Mouse (Mus musculus) limb, embryonic 15.5 days (tissue): ENCODE results near the gene Ctf1. TPM values are rescaled to one million over a fixed set of nuclear protein-coding genes. Genes with fewer than 3 reads are reported as not detected.

Source experiments
- ATAC-seq: fragments of 200-750 bp; cut with Nextera tagmentation; 2 replicates; pipeline ENCODE4 v1.8.0; 2017; ENCODE audit warnings: low read depth, moderate TSS enrichment; ENCODE audit not compliant: insufficient number of reproducible peaks, low FRiP score, low TSS enrichment
- H3K27ac ChIP-seq: fragments of 300-500 bp; sonication (generic); 2 replicates; pipeline ENCODE4 v1.5.1; 2015; ENCODE audit warnings: moderate library complexity, mild to moderate bottlenecking, inconsistent platforms
- H3K27me3 ChIP-seq: fragments of 300-500 bp; sonication (generic); 2 replicates; pipeline ENCODE4 v1.6.1; 2015; ENCODE audit warnings: inconsistent platforms
- H3K36me3 ChIP-seq: fragments of 300-500 bp; sonication (generic); 2 replicates; pipeline ENCODE4 v1.6.1; 2015; ENCODE audit warnings: inconsistent platforms
- H3K4me1 ChIP-seq: fragments of 300-500 bp; sonication (generic); 2 replicates; pipeline ENCODE4 v1.6.1; 2015; ENCODE audit warnings: inconsistent platforms
- H3K4me2 ChIP-seq: fragments of 300-500 bp; sonication (generic); 2 replicates; pipeline ENCODE4 v1.6.1; 2015; ENCODE audit warnings: mild to moderate bottlenecking, inconsistent platforms
- H3K4me3 ChIP-seq: fragments of 300-500 bp; sonication (generic); 2 replicates; pipeline ENCODE4 v1.5.1; 2015; ENCODE audit warnings: mild to moderate bottlenecking, inconsistent platforms
- H3K9ac ChIP-seq: fragments of 300-500 bp; sonication (generic); 2 replicates; pipeline ENCODE4 v1.6.1; 2015; ENCODE audit warnings: inconsistent platforms
- H3K9me3 ChIP-seq: fragments of 300-500 bp; sonication (generic); 2 replicates; pipeline ENCODE4 v1.6.1; 2016; ENCODE audit warnings: inconsistent platforms
- WGBS: fragments of 180-500 bp; shearing (Covaris S2); methylation state at CpG from one replicate; pipeline ENCODE4 v1.1.7; 2015; 5-methylcytosine and 5-hydroxymethylcytosine counted together
- polyA plus RNA-seq: library from polyadenylated mRNA; unstranded; fragments of >200 nt; fragmentation: Nextera tagmentation; extraction: Ambion mirVana; gene quantifications from 2 replicates; pipeline ENCODE4 v1.2.1, GENCODE M21; 2015

Gene Ctf1
- polyA plus RNA-seq, 1 experiment from 2014 or later = 28.7 TPM

DNA sequence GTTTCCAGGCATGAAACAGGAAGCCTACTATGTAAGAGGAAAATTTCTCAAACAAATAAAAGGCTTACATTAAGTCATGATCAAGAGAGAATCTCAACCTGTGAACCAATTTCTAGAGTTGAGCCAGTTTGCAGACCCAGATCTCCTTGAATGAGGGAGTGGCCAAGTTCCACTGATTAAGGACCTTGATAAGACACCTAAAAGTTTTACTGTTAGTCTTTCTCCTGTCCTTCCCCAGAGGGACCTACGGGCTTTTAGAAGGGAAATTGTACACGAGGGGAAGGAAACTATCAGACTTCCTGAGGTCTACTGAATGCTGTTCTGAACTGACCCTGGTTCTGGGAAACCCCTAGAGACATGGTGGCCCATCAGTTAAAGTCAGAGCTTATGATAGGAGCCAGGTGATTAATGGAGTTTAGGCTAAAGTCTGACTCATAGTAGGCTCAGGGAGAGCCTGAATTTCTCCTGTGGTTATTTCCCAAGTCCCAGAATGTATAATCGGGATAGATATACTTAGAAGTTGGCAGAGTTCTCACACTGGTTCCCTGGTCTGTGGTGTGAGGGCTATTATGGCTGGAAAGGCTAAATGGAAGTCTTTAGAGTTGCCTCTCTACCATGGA is 11.7 kb upstream of the Ctf1 start:
- Histone ChIP-seq H3K9me3 (no peaks in the 10 kb centered on the region), H3K4me1 (0 out of 2 replicates have a peak, but pooled peaks cover 4% of the 10 kb centered on the region), H3K4me3 (no peak overlapping the region), H3K27ac (no peak overlapping the region), H3K9ac (no peak overlapping the region), H3K4me2 (no peak overlapping the region), H3K36me3 (peaks cover 61% of the 10 kb centered on the region), H3K27me3 (no peaks in the 10 kb centered on the region)
- no peak for ATAC-seq
- WGBS = 78% methylated on average over 3 of the region's 3 CpGs

- peaks cover 23% of the 10 kb centered on the region for H3K4me1 ChIP-seq
- no peaks in the 10 kb centered on the region for H3K27me3 ChIP-seq
- H3K27ac ChIP-seq = no peak overlapping the region
- H3K4me3 ChIP-seq = no peak overlapping the region
- peaks cover 73% of the 10 kb centered on the region for H3K36me3 ChIP-seq
- no peak overlapping the region for H3K4me2 ChIP-seq
- H3K9ac ChIP-seq = no peak overlapping the region
- no peak for ATAC-seq
- no peaks in the 10 kb centered on the region for H3K9me3 ChIP-seq
- WGBS = 93% methylated on average over 8 of the region's 8 CpGs
Measured at GRCm38 (mm10) chr7:127703561-127704178, 8.9 kb upstream of the Ctf1 start.

- Histone ChIP-seq H3K4me1 (peaks cover 31% of the 10 kb centered on the region), H3K27me3 (no peaks in the 10 kb centered on the region), H3K9ac (no peak overlapping the region), H3K4me2 (no peak overlapping the region), H3K9me3 (no peaks in the 10 kb centered on the region), H3K4me3 (no peak overlapping the region), H3K36me3 (peaks cover 67% of the 10 kb centered on the region), H3K27ac (no peak overlapping the region)
- no peak for ATAC-seq
- 82% methylated on average over 6 of the region's 6 CpGs for WGBS
Measured at GRCm38 (mm10) chr7:127704598-127704997, 7.9 kb upstream of the Ctf1 start.

DNA sequence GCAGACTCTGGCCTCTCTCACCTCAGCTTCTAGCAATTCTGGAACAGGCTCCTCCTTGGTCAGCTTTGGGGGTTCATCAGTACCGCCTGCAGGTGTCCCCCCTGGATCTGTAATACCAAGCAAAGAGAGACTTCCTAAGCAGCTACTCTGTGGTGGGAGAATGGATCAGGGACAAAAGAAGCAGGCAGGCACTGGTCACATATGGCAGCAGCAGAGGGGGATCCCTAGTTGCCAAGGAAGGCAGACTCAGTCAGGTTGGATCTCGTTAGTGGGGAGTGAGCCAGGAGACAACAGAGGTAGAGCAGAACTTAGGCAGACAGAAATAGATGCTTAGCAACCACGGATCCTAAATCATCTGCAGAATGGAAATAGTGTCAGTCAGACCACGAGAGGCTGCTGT is 6.8 kb upstream of the Ctf1 start:
- ATAC-seq = no peak
- no peaks in the 10 kb centered on the region for H3K27me3 ChIP-seq
- no peak overlapping the region for H3K27ac ChIP-seq
- H3K4me3 ChIP-seq = no peak overlapping the region
- peaks cover 56% of the 10 kb centered on the region for H3K36me3 ChIP-seq
- H3K4me1 ChIP-seq = peaks cover 33% of the 10 kb centered on the region
- no peak overlapping the region for H3K9ac ChIP-seq
- WGBS = 69% methylated on average over 4 of the region's 4 CpGs
- no peak overlapping the region for H3K4me2 ChIP-seq
- no peaks in the 10 kb centered on the region for H3K9me3 ChIP-seq

DNA sequence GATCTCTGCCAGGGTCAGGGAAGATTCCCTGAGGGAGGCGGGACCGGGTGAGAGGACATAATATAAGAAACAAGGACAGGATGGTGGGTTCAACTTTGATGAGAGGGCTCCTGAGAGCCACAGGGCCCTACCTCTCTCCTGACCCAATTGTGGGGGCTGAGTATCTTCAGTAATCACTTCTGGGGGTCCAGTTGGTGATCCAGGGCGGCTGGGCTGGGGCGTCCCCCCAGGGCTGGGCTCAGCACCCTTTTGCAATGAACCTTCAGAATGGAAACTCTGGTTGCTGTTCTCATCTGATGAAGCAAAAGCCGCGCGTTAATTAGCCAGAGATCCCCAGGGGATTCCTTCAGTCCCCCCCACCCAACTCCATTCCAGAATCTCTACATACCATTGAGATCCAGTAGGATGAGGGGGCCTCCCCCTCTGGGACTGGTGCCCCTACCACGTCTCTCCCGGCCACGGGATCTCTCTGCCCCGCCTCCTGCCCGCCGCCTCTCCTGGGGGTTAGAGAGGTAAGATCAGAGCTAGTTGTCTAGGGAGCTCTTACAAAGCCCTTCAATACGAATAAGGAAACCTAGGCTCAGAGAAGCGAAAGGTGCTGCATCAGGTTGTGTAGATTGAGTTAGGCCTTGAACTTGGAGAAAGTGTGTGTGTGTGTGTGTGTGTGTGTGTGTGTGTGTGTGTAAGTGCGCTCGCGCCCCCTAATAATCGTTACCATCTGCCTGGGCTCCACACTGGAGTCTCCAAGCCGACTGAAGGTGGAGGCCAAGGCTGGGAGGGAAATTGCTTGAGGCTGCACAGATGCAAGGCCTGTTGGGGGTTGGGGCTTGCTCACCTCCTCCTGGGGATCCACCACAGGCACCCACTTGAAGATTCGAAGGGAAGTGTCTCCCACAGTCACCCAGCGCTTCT is 5.2 kb upstream of the Ctf1 start:
- no peaks in the 10 kb centered on the region for H3K9me3 ChIP-seq
- peak overlapping the region; percentile 99 for H3K27ac ChIP-seq
- peak overlapping the region; percentile 83 for H3K9ac ChIP-seq
- no peak for ATAC-seq
- H3K4me1 ChIP-seq = peaks cover 49% of the 10 kb centered on the region
- peak overlapping the region; percentile 80 for H3K4me3 ChIP-seq
- 14% methylated on average over 22 of the region's 22 CpGs for WGBS
- peak overlapping the region; percentile 82 for H3K4me2 ChIP-seq
- H3K36me3 ChIP-seq = peaks cover 45% of the 10 kb centered on the region
- no peaks in the 10 kb centered on the region for H3K27me3 ChIP-seq

- Histone ChIP-seq H3K4me2 (peak overlapping the region; percentile 82), H3K9me3 (no peaks in the 10 kb centered on the region), H3K27ac (peak overlapping the region; percentile 99), H3K4me1 (peaks cover 49% of the 10 kb centered on the region), H3K4me3 (peak overlapping the region; percentile 80), H3K36me3 (peaks cover 41% of the 10 kb centered on the region), H3K27me3 (no peaks in the 10 kb centered on the region), H3K9ac (peak overlapping the region; percentile 83)
- no peak for ATAC-seq
- WGBS = 0% methylated on average over 5 of the region's 5 CpGs
Measured at GRCm38 (mm10) chr7:127707957-127708206, 4.7 kb upstream of the Ctf1 start.

DNA sequence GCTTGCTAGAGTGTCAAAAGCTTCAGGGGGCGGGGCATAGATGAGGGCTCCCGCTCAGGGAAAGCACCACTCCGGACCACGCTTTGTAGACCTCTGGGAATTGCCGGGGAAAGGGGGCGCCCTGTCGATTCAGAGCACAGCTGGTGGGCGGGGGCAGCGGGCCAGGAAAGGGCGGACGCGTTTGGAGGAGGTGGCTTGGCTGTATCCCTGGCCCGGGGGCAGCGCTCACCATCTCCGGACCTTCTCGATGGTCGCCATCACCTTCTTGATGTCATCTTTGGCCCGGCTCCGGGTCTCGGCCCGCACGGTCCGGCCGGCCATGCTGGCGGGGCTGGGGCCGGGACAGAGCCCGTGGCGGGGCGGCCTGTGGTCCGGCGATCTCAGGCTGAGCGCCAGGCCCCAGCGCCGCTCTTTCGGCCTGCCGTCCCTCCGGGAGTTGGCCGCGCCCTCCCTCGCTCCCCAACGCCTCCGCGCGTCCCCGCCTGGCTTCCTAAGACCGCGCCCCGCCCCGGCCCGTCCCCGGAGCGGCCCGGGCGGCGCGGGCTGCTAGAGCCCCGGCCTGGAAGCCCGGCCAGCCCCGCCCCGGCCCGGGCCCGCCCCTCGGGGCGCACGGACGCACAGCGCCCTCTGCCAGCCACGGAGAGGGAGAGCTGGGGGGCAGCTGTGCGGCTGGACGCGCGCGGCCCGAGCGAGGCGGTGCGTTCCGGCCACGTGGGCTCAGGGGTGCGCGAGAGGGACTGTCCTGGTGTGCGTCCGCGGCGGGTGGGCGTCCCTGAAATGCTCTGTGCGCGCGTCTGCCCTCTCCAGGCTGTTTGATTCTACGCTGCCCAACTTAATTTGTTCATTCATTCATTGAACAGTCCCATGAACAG is 4.1 kb upstream of the Ctf1 start, which contains the start of gene Bcl7c:
TSS of gene Bcl7c (minus strand) at position 727 of the 872 bp plus-strand sequence.
- WGBS = under 1% methylated on average over 78 of the region's 90 CpGs

GRCm38 (mm10) chr7:127709261-127709979 is 3.1 kb upstream of the Ctf1 start:
- H3K9ac ChIP-seq = 0 out of 2 replicates have a peak overlapping the region, but pooled peaks have one; percentile 83
- H3K4me2 ChIP-seq = peak overlapping the region; percentile 82
- H3K4me1 ChIP-seq = peaks cover 57% of the 10 kb centered on the region
- peak overlapping the region; percentile 99 for H3K27ac ChIP-seq
- H3K36me3 ChIP-seq = peaks cover 26% of the 10 kb centered on the region
- no peaks in the 10 kb centered on the region for H3K9me3 ChIP-seq
- peak overlapping the region; percentile 80 for H3K4me3 ChIP-seq
- ATAC-seq = no peak
- WGBS = 74% methylated on average over 5 of the region's 5 CpGs
- no peaks in the 10 kb centered on the region for H3K27me3 ChIP-seq

More for the DNA sequence above, 4.1 kb upstream of the Ctf1 start, which contains the start of gene Bcl7c:
- Histone ChIP-seq H3K27ac (peak within 1 kb of the TSS; percentile 99), H3K4me3 (peak within 1 kb of the TSS; percentile 80), H3K4me2 (peak within 1 kb of the TSS; percentile 82), H3K9ac (peak within 1 kb of the TSS; percentile 83), H3K9me3 (no peaks in the 10 kb centered on the region), H3K27me3 (no peaks in the 10 kb centered on the region), H3K4me1 (peaks cover 52% of the 10 kb centered on the region), H3K36me3 (peaks cover 36% of the 10 kb centered on the region)
- ATAC-seq = peak; percentile 81

DNA sequence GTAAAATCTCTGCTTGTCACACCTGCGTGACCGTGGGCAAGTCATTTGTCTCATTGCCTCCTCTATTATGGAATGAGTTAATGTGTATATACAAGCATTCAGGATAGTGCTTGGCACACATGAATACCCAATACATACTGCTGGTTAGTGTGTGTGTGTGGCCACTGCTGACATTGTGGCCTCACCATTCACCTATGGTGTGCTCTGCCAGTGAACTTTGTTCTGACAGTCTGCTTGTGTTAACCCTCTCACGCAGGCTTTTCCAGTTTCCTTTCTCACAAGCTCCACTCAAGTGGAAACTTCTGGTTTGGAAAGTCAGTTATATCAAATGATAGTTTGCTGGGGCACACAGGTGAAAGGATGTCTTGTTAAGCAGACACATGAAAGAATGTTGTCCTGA is 1.5 kb upstream of the Ctf1 start:
- WGBS = 86% methylated on average over 3 of the region's 3 CpGs
- no peak overlapping the region for H3K4me2 ChIP-seq

DNA sequence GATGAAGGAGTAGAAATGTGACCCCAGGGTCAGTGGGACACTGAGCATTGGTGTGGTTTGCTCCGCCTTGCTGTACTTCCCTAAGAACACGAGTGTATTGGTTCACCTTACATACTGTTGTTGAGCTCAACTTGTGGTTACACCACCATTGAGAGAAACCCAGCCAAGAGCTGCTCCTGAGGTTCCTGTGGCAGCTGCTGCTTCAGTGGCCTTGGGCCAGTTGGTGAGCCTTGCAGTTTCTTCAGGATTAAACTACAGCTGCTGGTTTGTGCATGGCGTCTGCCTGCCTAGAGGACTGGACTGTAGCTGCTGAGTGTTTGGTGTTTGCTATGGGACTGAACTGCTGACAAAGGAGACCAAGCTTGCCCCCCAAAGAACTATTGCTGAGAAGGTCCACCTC is 1.1 kb upstream of the Ctf1 start:
- H3K36me3 ChIP-seq = peaks cover 20% of the 10 kb centered on the region
- peak overlapping the region; percentile 60 for H3K4me2 ChIP-seq
- no peak overlapping the region for H3K4me3 ChIP-seq
- no peaks in the 10 kb centered on the region for H3K9me3 ChIP-seq
- no peak for ATAC-seq
- no peak overlapping the region for H3K9ac ChIP-seq
- 46% methylated on average over 3 of the region's 3 CpGs for WGBS
- peaks cover 56% of the 10 kb centered on the region for H3K4me1 ChIP-seq
- peak overlapping the region; percentile 99 for H3K27ac ChIP-seq
- no peaks in the 10 kb centered on the region for H3K27me3 ChIP-seq

More for the DNA sequence above, 1.5 kb upstream of the Ctf1 start:
- ATAC-seq = no peak
- peak overlapping the region; percentile 99 for H3K27ac ChIP-seq
- H3K27me3 ChIP-seq = no peaks in the 10 kb centered on the region
- H3K9me3 ChIP-seq = no peaks in the 10 kb centered on the region
- peaks cover 22% of the 10 kb centered on the region for H3K36me3 ChIP-seq
- no peak overlapping the region for H3K4me3 ChIP-seq
- no peak overlapping the region for H3K9ac ChIP-seq
- peaks cover 58% of the 10 kb centered on the region for H3K4me1 ChIP-seq

DNA sequence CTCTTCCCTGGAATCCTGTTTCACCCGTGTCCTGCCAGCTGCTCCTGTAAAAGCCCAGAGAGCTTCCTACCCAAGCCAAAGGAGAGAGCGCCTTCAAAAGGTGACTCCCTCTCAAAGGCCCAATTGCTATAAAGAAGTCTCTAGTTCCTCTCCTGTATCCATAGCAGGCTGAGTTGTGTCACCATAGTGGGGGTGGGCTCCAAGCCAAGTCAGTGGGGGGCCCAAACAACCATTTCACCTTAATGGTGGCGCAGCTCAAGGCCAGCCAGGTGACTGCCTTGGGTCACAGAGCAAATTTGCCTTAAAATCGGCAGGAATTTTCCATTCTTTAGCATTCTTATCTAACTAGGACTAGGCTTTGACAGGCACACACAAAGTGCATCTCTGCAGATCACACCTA is 2.3 kb downstream of the Ctf1 start:
- WGBS = 78% methylated on average over 4 of the region's 4 CpGs
- H3K9ac ChIP-seq = no peak overlapping the region

More for the DNA sequence above, 2.3 kb downstream of the Ctf1 start:
- peaks cover 28% of the 10 kb centered on the region for H3K36me3 ChIP-seq
- peaks cover 43% of the 10 kb centered on the region for H3K4me1 ChIP-seq
- no peak overlapping the region for H3K4me2 ChIP-seq
- H3K27ac ChIP-seq = no peak overlapping the region
- no peaks in the 10 kb centered on the region for H3K9me3 ChIP-seq
- ATAC-seq = no peak
- H3K4me3 ChIP-seq = no peak overlapping the region
- no peaks in the 10 kb centered on the region for H3K27me3 ChIP-seq
